Mouse (Mus musculus): ENCODE results near the gene BC049352.
A peak's percentile ranks its signal among the peaks of the same experiment; 100 is the strongest.

BC049352 gene

DNA sequence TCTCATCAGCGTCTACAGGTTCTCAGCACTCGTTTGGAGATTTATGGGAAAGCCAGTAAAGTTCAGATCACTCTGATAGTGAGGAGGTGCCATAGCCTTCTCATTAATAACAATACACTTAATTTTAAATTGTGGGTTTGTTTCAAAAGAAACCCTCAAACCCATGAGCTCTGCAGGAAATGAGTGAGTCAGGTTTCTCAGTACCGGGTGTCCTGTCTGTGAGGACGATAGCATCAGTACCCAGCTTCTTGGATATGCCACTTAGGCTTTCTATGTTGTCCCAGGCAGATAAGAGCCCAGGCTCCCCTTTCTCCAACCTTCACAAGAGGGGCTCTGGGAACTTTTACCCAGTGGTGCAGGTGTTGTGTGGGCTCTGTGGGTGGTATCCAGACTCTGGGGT is 70.2 kb downstream of the BC049352 start:
- no peak for DNase-seq

GRCm38 (mm10) chr9:45252395-45252794 is 70.6 kb downstream of the BC049352 start:
- no peak for DNase-seq

- DNase-seq, result no peak
Observed at GRCm38 (mm10) chr9:45254021-45254420, 72.2 kb downstream of the BC049352 start.

DNA sequence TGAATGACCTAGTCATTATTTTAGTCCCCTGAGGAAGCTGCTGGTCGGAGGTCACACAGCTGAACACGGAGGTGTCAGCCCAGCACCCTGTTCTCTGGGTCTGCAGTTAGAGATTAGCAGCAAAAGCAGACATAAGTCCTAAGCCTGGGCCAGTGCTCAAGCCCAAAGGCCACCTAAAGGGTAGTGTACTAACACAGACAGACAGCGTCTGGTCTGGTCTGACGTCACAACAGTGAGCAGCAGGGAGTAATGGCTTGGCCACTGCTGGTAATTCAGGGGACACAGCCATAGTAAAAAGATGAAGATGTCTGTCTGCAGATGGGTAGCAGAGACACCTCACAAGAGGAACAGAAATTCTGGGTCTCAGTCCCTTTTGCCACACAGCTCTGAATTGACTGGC is 72.8 kb downstream of the BC049352 start:
- no peak for DNase-seq

DNA sequence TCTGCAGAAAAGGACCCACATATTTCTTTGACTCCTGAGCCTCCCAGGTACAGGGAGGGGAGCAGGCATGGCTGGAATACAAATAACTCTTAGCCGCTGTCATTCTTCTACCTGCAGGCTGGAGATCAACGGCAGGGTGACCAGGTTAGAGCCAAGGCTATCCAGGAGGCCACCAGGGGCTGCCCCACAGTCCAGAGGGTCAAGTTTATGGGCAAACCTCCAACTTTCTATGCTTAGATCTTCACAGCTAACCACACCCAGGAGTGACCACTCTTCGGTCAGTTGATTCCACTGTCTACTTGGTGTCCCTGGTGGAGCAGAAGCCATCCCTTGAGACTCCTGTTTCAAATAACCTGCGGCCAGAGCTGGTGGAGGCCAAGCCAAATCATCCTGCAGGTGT is 73.6 kb downstream of the BC049352 start:
- DNase-seq, result no peak

DNA sequence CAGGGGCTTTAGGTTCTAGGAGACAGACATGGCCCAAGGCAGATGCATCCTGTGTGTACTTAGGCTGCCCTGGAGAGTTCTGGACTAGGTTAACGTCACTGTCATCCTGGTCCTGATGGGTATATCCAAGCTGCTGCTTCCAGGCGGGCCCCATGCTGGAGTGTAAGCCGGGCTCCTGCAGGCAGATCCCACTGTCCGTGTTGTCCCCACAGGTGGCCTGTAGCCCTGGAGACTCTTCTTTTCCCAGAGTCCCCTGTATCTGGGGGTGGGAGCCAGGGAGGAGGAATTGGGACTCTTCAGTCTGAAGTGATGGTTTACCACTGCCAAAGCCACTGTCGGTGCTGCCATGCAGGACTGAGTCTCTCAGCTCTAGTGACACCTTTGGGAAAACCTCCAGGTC is 74.2 kb downstream of the BC049352 start:
- DNase-seq, result no peak

GRCm38 (mm10) chr9:45259065-45259464 is 77.3 kb downstream of the BC049352 start:
- DNase-seq, result no peak

DNA sequence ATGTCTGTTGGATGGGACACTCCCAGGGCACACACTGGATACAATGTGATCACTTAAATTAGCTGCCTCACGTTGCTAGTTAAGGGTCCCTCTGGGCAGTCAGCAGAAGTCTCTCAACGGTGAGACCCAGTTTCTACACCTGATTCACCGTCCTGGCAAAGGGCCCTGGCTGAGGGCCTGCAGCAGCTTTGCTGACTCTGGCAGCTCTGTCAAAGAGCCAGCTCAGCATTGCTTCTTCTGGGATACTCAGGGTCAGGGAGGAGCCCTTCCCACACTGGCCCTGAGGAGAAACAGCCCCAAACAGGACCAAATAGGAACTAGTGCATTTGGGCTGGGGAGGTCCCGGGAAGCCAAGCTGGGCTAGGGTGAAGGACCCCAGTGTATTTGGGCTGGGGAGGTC is 79.7 kb downstream of the BC049352 start:
- DNase-seq, result no peak

DNA sequence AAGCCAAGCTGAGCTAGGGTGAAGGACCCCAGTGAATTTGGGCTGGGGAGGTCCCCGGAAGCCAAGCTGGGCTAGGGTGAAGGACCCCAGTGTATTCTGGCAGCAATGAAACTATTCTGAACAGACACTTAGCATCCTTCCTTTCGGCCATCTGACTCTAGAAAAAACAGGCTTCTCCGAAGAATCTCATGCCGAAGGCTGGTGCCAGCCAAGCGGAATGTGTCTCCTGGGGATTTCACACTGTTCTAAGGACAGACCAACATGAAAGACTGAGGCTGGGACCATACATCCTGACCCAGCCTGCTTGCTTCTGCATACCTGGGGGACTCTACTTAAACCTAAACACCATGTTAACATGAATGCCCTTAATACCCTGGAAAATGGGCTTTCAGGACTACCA is 80.1 kb downstream of the BC049352 start:
- no peak for DNase-seq

- DNase-seq, result peak in 1 of 2 experiments; percentile 26
Observed at GRCm38 (mm10) chr9:45267099-45267498, 85.3 kb downstream of the BC049352 start.

DNA sequence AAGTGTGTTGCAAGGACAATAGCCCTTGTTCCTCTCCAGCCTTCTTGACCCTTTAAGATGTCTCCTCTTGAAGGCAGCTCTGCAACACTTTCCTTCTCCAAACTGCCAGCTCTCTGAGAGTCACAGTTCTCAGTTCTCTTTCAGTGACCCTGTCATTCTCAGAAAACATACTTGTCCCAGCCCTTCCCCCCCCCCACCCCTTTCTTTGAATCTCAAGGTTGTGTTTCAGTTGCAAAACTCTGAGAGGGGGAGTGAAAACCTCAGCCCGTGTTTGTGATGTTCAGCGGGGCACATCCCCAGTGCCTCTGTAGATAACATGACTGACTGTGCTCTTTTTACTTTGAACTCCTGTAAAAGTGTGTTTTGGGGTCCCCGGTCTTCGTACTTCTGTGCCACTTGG is 86.3 kb downstream of the BC049352 start:
- DNase-seq, result no peak

GRCm38 (mm10) chr9:45268597-45269325 is 87.0 kb downstream of the BC049352 start, which contains the start of gene Il10ra:
TSS of gene Il10ra (minus strand) at chr9:45269149.
- DNase-seq, result peak; percentile 70 to 72

- peak; percentile 61 for DNase-seq
Observed at GRCm38 (mm10) chr9:45272213-45272612, 90.4 kb downstream of the BC049352 start.

DNA sequence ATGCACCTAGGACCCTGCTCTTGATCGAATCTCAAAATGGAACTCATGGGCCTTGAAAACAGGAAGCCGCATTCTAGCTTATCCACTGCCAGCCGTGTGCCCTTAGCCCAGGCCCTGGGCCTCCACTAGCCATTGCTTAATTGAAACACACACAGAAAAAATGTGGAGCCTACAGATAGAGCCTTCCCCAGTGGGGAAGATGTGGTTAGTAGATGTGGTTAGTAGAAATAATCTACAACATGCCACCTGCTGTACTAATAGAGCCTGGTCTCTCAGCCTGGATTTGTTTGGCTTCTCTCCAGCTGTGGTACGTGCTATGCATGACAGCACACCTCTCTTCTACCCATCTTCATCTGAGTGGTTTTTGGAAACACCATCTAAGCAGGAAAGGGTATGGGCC is 92.4 kb downstream of the BC049352 start:
- DNase-seq, result peak; percentile 44 to 45

DNA sequence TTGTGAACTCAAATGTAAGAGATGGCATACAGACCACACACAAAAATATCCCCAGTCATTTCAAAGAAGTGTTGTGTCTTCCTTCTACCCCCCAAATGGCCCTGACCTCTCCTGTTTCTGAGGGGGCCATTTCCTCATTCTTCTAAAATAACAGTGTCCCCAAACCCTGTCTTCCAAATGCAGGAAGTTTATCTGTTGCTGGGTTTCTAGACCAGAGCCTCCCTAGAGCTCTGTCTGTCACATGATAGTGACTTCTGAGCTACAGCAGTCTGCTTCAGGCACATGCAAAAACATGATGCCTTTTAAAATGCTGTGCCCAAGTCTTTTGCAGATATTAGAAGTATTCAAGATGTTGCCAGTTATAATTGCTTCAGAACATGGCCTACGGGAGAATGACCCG is 92.8 kb downstream of the BC049352 start:
- DNase-seq, result peak in 1 of 2 experiments; percentile 45

DNA sequence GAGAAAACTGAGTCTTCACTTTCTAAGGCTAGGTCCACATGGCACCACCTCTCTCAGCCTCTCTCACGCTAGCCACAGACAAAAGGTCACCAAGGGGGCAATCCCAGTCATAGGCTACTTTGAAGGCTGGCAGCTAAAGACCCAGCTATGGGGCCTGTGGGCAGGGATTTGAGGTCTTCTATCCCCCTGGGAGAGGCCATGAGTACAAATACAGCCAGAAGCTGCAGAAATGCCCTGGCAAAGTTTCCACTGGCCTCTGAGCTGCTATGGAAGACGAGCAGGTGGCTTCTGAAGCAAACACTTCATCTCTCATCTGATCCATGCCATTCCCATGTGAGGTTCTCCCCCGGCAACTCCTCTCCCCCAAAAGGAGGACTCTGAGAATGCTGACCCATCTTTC is 98.3 kb downstream of the BC049352 start:
- no peak for DNase-seq

GRCm38 (mm10) chr9:45280891-45281290 is 99.1 kb downstream of the BC049352 start:
- DNase-seq, result peak in 1 of 2 experiments; percentile 35

- no peak for DNase-seq
Observed at GRCm38 (mm10) chr9:45282466-45282865, 100.7 kb downstream of the BC049352 start.

DNA sequence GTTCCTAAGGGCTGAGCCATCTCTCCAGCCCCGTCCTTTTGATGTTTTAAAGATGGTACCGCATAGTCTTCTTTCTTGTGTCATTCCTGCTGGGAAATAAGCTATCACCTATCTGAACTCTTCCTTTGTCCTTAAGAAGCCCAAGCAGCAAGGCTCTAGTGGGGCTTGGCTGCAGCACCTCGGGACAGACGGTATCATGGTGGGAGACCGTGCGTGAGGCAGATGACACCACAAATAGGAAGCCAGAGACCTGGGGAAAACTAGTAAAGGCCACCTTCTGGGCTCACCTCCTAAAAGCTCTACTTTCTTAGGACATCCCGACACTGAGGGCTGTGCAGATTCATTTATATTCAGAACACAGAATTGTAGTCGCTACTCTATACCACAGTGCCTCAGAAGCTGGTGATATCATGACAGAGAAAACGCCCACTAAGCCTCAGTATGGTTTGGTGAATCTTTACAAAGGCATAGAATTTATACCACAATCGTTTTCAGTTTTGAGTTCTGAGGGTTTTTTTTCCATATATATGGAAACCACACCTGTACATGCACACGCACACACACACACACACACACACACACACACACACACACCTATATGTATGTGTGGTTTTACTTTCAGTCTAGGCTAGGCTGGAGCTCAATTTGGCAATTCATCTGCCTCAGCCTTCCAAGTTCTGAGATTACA is 109.8 kb downstream of the BC049352 start:
- no peak for DNase-seq

- peak; percentile 75 to 79 for DNase-seq
Observed at GRCm38 (mm10) chr9:45294210-45295011, 112.6 kb downstream of the BC049352 start.

- peak; percentile 86 for DNase-seq
Observed at GRCm38 (mm10) chr9:45299231-45300006, 117.6 kb downstream of the BC049352 start.

All from B cell, adult 2 months (primary cell).